Mouse (Mus musculus): Measurements from ENCODE around the gene Gm10300. TPM values are rescaled to one million over a fixed set of nuclear protein-coding genes. Genes with fewer than 3 reads are reported as not detected.

Gm10300 gene
- total RNA-seq, 2 experiments from 2014 or later: not detected

DNA sequence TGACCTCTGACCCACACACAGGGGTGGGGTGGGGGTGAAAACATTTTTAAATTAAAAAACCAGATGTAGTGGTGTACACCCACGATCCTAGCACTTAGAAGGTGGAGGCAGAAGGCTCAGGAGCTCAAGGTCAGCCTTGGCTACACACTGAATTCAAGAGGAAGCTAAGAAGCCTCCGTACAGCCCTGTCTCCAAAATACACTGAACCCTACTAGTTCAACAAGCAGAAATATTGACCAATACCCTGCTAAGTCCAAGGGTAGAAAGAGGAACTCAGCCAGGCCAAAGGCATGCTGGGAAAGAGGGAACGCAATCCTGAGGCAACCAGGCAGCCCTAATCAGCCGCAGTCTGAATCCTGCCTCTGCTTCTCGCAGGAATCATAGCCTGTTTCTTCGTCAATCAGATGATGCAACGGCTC lies 3.8 kb downstream of the Gm10300 start:
- no peak for DNase-seq (ENCODE audit: low spot score in 2 of 2)

DNA sequence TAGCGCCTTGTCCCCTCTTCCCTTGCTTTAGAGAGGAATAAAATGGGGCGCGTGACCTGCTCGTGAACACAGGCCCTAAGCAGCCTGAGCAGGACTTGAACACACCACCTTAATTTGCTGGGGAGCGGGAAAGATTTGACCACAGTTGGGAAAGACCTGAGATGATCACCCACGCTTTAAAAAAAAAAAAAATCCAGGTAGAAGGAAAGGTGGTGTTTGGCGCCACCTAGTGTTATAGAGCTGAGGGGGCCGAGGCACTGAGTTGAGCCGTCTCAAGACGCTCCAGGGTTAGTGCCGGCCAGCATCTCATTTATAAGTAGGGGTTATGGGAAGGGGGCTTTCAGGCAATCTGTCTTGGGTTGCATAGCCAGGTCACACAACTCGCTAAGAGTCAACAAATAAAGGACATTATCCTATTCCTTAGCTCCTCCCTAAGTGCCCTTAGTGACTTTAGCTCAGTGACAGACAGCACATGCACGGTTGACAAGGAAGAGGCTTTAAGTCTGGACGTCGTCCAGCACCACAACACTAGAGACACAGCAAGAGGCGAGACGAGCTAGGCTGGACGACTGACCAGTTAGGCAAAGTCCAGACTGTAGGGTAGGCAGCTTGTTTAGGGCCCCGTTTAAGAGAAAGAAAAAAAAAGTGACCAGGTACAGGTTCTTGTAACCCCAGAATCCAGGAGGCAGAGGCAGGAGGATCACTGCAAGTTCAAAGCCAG lies 5.2 kb downstream of the Gm10300 start:
- peak; percentile 64 to 71 for DNase-seq (ENCODE audit: low spot score in 2 of 2)

DNA sequence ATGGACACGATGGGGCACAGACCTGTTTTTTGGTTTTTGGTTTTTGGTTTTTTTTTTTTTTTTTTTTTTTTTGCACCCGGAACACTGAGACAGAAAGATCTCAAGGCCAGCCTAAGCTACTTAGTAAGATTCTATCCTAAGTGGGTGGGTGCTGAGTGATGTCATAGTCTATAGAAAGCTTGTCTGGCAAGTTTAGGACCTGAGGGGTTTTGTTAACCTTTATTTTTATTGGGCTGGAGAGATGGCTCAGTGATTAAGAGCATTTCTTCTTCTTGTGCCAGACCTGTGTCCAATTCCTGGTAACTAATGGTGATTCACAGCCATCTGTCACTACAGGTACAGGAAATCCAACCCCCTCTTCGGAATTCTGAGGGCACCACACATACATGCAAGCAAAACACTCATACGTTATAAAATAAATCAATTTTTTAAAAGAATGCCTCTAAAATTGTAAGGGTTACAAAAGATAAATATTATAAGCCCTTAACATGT lies 6.0 kb downstream of the Gm10300 start:
- DNase-seq (ENCODE audit: low spot score in 2 of 2): no peak

DNA sequence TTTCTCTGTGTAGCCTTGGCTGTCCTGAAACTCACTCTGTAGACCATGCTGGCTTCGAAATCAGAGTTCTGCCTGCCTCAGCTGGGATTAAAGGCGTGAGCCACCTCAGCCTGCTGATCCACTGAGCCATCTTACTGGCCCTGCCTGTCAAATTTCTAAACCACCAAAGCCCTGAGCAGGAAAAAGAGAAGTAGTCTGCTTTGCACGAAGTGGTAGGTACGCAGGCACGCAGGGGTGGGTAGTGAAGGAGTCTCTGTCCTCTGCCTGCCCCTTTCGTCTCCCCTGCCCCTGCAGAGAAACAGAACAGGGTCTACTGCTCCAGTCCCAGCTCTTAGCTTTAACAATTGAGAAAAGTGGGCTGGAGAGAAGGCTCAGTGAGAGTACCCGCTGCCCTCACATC lies 10.6 kb downstream of the Gm10300 start:
- no peak for DNase-seq (ENCODE audit: low spot score in 2 of 2)

DNA sequence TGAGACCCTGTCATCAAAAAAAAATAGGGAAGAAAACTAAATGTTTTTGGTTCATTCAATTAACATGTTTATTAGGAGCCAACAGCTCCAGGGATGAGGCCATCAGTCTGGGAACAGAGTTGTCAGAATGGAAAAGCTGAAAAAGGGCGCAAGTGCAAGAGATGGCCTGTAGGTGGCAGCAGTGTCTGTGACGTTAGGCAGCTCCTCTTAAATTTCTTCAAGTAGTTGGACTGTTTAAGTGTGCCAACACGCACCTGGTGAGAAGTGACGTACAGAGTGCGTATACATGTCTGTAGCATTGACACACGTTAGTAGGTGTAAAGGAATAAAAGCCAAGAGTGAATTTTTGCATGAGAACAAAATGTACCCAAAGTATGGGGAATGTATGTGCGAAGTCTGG lies 14.4 kb downstream of the Gm10300 start:
- peak; percentile 35 to 65 for DNase-seq (ENCODE audit: low spot score in 2 of 2)

DNA sequence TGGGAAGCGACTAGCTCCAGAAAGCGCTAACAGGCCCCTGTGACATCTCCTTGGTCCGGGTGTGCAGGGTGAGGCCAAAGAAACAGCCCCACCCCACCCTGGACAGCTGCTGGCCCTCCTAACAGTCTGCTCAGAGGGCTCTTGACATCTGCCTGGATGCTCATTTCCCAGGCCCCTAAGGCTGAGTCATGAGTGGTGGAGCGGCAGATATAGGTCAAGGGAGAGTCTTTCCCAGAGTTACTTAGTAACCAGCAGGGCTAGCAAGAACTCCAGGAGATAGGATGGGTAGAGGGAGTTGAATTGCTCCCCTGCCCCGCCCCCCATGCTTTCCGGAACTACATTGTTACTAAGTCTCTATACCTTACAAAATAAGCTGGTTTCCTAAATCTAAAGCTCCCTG lies 18.6 kb downstream of the Gm10300 start:
- no peak for DNase-seq (ENCODE audit: low spot score in 2 of 2)

DNA sequence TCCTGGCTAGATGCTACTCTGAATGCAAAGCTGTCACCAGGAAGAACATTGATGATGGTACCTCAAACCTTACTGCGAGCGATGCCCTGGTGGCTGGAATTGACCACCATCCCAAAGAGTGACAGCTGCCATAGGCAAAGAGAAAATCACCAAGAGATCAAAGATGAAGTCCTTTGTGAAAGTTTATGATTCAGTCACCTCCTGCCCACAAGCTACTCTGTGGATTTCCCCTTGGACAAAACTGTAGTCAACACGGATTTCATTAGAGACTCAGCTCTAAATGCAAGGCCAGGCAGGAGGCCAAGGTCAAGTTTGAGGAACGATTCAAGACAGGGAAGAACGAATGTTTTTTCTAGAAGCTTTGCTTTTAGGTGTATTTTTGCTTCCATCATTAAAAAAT lies 19.4 kb downstream of the Gm10300 start:
- no peak for DNase-seq (ENCODE audit: low spot score in 2 of 2)

DNA sequence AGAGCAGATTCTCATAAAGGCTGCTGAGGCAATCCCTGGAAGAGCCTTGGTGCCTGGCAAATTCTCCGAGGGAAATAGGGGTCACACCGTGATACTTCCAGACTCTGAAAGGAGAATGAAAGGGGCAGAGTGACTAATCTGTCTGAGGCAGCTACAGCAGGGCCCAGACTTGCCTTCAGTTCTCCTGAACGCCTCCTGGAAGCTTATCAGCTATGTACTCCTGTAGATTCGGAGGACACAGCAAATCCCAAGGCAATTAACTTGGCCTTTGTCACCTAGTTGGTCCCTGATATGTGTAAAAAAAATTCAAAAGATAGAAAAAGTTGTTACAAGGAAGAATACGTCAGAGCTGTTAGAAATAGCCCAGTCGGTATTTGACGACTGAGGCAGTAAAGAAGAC lies 20.5 kb downstream of the Gm10300 start:
- no peak for DNase-seq (ENCODE audit: low spot score in 2 of 2)

DNA sequence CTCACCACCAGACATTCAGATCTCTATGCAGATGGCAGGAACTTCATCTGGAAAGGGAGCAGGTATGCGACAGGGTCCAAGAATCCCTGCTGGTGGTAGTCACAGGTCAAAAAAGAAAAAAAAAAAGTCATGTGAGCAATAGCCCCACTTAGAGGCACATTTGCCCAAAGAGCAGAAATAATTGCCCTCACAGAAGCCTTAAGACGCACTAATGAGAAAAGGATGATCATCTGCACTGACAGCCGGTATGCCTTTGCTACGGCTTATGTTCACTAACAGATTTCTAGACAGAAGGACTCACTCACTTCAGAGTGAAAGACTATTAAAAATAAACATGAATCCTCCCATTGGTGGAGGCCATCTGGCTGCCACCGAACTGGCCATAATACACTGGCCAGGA lies 25.1 kb downstream of the Gm10300 start:
- DNase-seq (ENCODE audit: low spot score in 2 of 2): peak in 1 of 2 experiments; percentile 47

DNA sequence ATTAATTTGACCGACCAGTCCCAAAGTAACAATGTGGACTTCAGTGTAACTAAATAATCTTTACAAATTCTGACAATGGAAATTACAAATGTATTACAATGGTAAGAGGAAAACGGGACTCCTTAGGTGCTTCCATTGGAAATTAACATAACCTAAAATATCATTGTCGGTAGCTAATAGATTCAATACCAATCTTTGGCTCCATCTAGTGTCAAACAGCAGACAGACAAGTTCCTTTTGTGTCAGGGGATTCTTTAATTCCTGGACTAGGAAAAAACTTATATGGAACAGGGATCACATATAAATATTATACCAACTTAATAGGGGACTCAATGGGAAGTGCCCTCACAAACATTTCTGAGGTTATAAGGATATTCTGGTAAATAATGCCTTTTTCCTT lies 26.7 kb downstream of the Gm10300 start:
- DNase-seq (ENCODE audit: low spot score in 2 of 2): no peak

DNA sequence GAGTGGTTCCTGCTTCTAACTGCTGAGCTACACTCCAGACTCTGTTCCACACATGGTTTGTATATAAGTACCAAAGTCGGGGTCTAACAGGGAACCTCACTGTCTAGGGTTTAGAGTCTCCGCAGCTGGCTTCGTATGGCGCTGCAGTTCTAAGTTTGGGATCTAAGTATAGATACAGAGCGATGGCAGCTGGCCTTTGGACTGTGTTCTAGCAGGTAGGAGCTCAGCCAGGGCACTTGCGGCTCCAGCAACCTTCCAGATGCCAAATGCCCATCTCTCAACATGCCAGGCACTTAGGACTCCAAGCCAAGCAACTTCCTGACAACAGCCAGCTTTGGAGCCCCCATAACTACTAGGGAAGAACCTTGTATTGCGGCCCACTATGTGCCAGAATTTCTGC lies 33.7 kb downstream of the Gm10300 start:
- DNase-seq (ENCODE audit: low spot score in 2 of 2): no peak

DNA sequence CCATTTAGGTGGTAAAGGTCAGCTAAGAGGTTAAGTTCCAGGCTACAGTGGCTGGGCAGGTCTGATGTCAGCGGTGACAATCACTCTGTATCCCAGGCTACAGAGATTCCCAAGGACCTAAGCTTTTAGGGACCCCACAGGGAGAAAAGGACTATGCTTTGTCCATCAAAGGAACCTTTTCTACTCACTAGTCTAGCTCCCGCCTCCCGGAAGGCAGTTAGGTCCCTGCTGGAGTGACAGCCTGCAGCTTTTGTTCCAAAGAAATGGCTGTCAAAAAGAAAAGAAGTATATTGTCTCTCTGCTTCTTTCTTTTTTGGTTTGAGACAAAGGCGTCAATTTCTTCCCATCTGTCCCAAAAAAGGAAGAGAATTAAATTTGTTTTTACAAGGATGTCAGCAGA lies 36.7 kb downstream of the Gm10300 start:
- DNase-seq (ENCODE audit: low spot score in 2 of 2): no peak

DNA sequence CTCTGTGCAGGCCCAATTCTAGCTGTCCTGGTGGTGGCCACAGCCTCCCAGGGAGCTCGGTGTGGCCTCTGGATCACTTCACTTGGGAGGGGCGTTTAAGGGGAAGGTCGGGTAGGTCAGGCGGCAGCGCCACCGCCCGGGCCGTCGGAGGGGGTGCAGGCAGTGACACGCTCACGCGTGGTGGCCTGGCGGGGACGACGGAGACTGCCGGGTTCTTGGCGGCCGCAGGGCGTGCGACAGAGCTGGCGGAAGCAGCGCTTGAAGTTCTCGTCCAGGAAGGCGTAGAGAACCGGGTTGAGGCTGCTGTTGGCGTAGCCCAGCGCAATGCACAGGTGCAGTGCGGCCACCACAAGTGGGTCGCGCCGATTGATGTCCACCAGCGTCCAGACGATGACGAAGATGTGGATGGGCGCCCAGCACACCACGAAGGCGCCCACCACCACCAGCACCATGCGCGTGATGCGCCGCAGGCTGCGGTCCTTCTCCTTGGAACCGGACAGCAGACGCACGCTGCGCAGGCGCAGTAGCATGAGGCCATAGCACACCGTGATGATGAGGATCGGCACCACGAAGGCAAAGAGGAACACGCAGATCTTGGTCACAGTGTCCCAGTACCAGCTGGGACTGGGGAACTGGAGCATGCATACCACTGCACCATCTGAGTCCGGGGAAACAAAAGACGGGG lies 39.1 kb downstream of the Gm10300 start:
- DNase-seq (ENCODE audit: low spot score in 2 of 2): no peak

DNA sequence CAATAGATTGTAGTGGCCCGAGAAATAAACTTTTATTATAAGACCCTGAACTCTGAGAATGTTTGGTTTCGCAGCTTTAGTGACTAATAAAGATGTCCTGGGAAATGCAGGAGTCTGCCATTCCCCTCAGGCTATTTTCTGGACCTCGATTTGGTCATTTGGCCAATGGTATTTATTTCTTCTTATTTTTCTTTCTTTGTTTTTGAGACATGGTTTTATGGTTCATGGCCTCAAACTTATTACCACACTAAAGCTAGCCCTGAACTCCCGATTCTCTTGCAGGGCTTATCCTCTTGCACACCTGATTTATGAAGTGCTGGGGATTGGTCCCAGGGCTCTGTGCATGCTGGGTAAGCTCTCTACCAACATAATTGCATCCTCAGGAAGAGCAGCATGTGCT lies 41.8 kb downstream of the Gm10300 start:
- no peak for DNase-seq (ENCODE audit: low spot score in 2 of 2)

DNA sequence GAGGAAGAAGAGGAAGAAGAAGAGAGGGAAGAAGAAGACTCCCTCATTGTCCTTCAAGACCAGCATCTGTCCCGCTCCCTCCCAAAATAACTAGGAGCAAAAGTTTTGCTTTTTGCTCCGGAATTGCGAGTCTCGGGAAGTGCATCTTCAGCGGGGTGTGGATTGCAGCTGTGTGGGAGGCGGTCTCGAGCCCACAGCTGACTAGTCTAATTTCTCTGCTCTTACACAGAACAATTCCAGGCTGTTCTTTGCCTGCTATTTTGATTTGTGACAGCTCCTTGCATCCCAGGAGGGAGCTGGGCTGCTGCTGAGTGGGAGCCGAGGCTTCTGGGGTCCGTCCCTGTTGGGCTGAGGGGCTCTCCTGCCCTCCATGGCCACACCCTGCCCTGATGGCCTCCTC lies 45.1 kb downstream of the Gm10300 start:
- DNase-seq (ENCODE audit: low spot score in 2 of 2): no peak

DNA sequence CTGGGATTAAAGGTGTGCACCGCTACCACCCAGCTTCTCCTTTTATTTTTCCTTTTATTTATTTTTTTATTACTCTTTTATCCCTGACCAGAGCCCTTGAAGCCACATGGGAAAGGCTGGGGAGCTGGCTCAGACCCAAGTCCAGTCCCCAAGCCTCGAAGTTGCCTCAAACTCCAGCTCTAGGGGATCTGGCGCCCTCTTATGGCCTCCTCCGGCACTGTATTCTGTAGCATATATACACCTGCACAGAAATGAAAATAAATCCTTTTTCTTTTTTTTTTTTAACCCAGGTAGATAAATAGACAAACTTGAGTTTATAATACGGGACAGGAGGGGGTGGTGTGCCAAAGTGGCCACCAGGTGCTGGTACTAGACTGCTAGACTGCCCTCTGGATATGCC lies 47.2 kb downstream of the Gm10300 start:
- DNase-seq (ENCODE audit: low spot score in 2 of 2): no peak

DNA sequence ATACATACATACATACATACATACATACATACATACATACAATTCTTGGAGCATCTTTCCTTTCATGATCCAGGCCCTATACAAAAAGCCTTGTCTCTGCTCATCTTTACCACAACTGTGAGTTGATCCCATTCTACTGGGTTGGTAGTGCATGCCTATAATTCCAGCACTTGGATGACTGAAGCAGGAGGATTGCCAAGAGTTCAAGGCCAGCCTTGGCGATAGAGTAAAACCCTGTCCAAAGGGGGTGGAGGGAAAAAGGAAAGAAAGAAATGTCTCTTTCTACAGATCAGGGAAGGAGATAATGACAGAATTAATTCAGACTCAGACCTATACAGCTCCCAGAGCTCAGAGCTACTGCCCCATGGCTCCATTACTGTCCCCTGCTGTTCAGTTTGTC lies 48.7 kb downstream of the Gm10300 start:
- DNase-seq (ENCODE audit: low spot score in 2 of 2): no peak

Other genes with a start within 250 kb of the Gm10300 start
- gene Ptpru, start 236.4 kb upstream of the Gm10300 start, total RNA-seq (2021): 10 to 100 TPM; 66.8 to 82.5 TPM
- gene Mecr, start 231.2 kb upstream of the Gm10300 start, total RNA-seq (2021): 10 to 100 TPM; 36.4 to 37.0 TPM
- gene Srsf4, start 201.1 kb upstream of the Gm10300 start, total RNA-seq (2021): 10 to 100 TPM; 68.6 to 70.3 TPM
- 1 to 10 TPM; 2.2 to 2.3 TPM for gene Tmem200b, start 152.9 kb upstream of the Gm10300 start, total RNA-seq (2021)
- gene Epb41, start 624 bp downstream of the Gm10300 start, total RNA-seq (2021): 10 to 100 TPM; 28.3 to 31.3 TPM
- 1 to 10 TPM; 7.5 to 8.5 TPM for gene Oprd1, start 69.8 kb downstream of the Gm10300 start, total RNA-seq (2021)
- gene Ythdf2, start 137.6 kb downstream of the Gm10300 start, total RNA-seq (2021): 10 to 100 TPM; 46.4 to 49.5 TPM
- gene Gmeb1, start 186.9 kb downstream of the Gm10300 start, total RNA-seq (2021): 10 to 100 TPM; 24.2 to 26.7 TPM
- gene Taf12, start 199.7 kb downstream of the Gm10300 start, total RNA-seq (2021): 10 to 100 TPM; 18.5 to 22.2 TPM
- gene Rab42, start 228.7 kb downstream of the Gm10300 start, total RNA-seq (2021): 1 to 10 TPM in 1 of 2 experiments, under 1 TPM in 1; 0.72 to 1.5 TPM

Measured in layer of hippocampus, postnatal 14 days (tissue).